8 mouse cellular contexts compared by ENCODE assay signal in genomic region chr4:66923616-66924276, GRCm38 (mm10).
DNase-seq lines count a peak whose midpoint lies in the region; ATAC-seq and TF ChIP-seq lines count a peak whose summit lies in the region.

No protein-coding gene starts in this region.

- H3K27ac ChIP-seq in liver, embryonic 12.5 days: no peak overlapping the region
- H3K27ac ChIP-seq in forebrain, postnatal 0 days (ENCODE audit: low read depth, low read length): no peak overlapping the region
- no peak overlapping the region for H3K27ac ChIP-seq in midbrain, embryonic 11.5 days (ENCODE audit: low read depth, low read length)

- WGBS in liver, embryonic 12.5 days (ENCODE audit: insufficient replicate concordance): 53% methylated on average over 3 of the region's 3 CpGs
- WGBS in forebrain, postnatal 0 days: 66% methylated on average over 3 of the region's 3 CpGs
- WGBS in midbrain, embryonic 11.5 days: 80% methylated on average over 3 of the region's 3 CpGs

- H3K4me1 ChIP-seq in liver, embryonic 12.5 days: no peaks in the 10 kb centered on the region
- 0 out of 2 replicates have a peak, but pooled peaks cover 3% of the 10 kb centered on the region for H3K4me1 ChIP-seq in forebrain, postnatal 0 days (ENCODE audit: insufficient read depth)
- H3K4me1 ChIP-seq in midbrain, embryonic 11.5 days (ENCODE audit: control insufficient read depth, insufficient read depth, low read length): no peaks in the 10 kb centered on the region

- ATAC-seq in liver, embryonic 12.5 days: no peak
- peak; percentile 85 for ATAC-seq in forebrain, postnatal 0 days
- 0 out of 2 replicates have a peak, but pooled peaks have one; percentile 42 for ATAC-seq in midbrain, embryonic 11.5 days (ENCODE audit: low FRiP score)

- H3K36me3 ChIP-seq in liver, embryonic 12.5 days: no peaks in the 10 kb centered on the region
- no peaks in the 10 kb centered on the region for H3K36me3 ChIP-seq in forebrain, postnatal 0 days (ENCODE audit: insufficient read depth)
- H3K36me3 ChIP-seq in midbrain, embryonic 11.5 days (ENCODE audit: control insufficient read depth, insufficient read depth, low read length): no peaks in the 10 kb centered on the region

- TF ChIP-seq CTCF in forebrain, postnatal 0 days (IDR thresholded peaks at IDR 0.05; ENCODE audit: low read depth): peak; percentile 85

- H3K27me3 ChIP-seq in liver, embryonic 12.5 days (replicated peaks): no peaks in the 10 kb centered on the region
- H3K27me3 ChIP-seq in forebrain, postnatal 0 days (ENCODE audit: insufficient read depth, low read length): no peaks in the 10 kb centered on the region
- no peaks in the 10 kb centered on the region for H3K27me3 ChIP-seq in midbrain, embryonic 11.5 days (ENCODE audit: control insufficient read depth, insufficient read depth, low read length)

- no peaks in the 10 kb centered on the region for H3K9me3 ChIP-seq in liver, embryonic 12.5 days (replicated peaks)
- H3K9me3 ChIP-seq in forebrain, postnatal 0 days (ENCODE audit: low read length): no peaks in the 10 kb centered on the region
- H3K9me3 ChIP-seq in midbrain, embryonic 11.5 days (ENCODE audit: control insufficient read depth, low read length): no peaks in the 10 kb centered on the region

- no peak overlapping the region for H3K4me3 ChIP-seq in liver, embryonic 12.5 days
- no peak overlapping the region for H3K4me3 ChIP-seq in forebrain, postnatal 0 days (ENCODE audit: low read depth, low read length)
- no peak overlapping the region for H3K4me3 ChIP-seq in midbrain, embryonic 11.5 days (ENCODE audit: low read depth, low read length)

- DNase-seq in liver: peak; percentile 14
- DNase-seq in cerebellum, adult 11-12 months: peak; percentile 46
- DNase-seq in forebrain, postnatal 0 days: peak; percentile 86
- peak; percentile 20 to 57 for DNase-seq in layer of hippocampus, adult 8-10 months (ENCODE audit: low spot score in 2 of 2)
- no peak for DNase-seq in midbrain, embryonic 11.5 days (ENCODE audit: low spot score, missing footprints)
- peak; percentile 29 for DNase-seq in telencephalon, adult 2 months (ENCODE audit: low read depth, low spot score)
- DNase-seq in yolk sac, embryonic 10.5 days (ENCODE audit: low spot score): no peak

- H3K9ac ChIP-seq in liver, embryonic 12.5 days: no peak overlapping the region
- H3K9ac ChIP-seq in forebrain, postnatal 0 days: no peak overlapping the region
- no peak overlapping the region for H3K9ac ChIP-seq in midbrain, embryonic 11.5 days (ENCODE audit: low read length)

- no peak overlapping the region for H3K4me2 ChIP-seq in liver, embryonic 12.5 days
- no peak overlapping the region for H3K4me2 ChIP-seq in forebrain, postnatal 0 days (ENCODE audit: low read depth)
- no peak overlapping the region for H3K4me2 ChIP-seq in midbrain, embryonic 11.5 days

Comparison
In these comparisons a context has a peak if more than half of its experiments do, and no peak if none do; other contexts are left out.
1. DNase-seq: peak in liver (single experiment), cerebellum, adult 11-12 months (single experiment), forebrain, postnatal 0 days (single experiment), layer of hippocampus, adult 8-10 months (2 of 2) and telencephalon, adult 2 months (single experiment); none in midbrain, embryonic 11.5 days (single experiment) and yolk sac, embryonic 10.5 days (single experiment).